Mouse (Mus musculus) embryonic facial prominence, embryonic 13.5 days (tissue): ENCODE results near the gene Sestd1. TPM values are rescaled to one million over a fixed set of nuclear protein-coding genes. Genes with fewer than 3 reads are reported as not detected.

Experiments used
- ATAC-seq: fragments of 200-750 bp; cut with Nextera tagmentation; 2 replicates; pipeline ENCODE4 v1.8.0; 2017; ENCODE audit warnings: low read depth; ENCODE audit not compliant: insufficient number of reproducible peaks, insufficient read depth, low FRiP score, low TSS enrichment
- H3K27ac ChIP-seq: fragments of 300-500 bp; sonication (generic); 2 replicates; pipeline ENCODE4 v1.5.1; 2015; ENCODE audit warnings: moderate library complexity, mild to moderate bottlenecking, inconsistent platforms
- H3K27me3 ChIP-seq: fragments of 300-500 bp; sonication (generic); 2 replicates; pipeline ENCODE4 v1.6.1; 2015; ENCODE audit warnings: mild to moderate bottlenecking, inconsistent platforms
- H3K36me3 ChIP-seq: fragments of 300-500 bp; sonication (generic); 2 replicates; pipeline ENCODE4 v1.6.1; 2015; ENCODE audit warnings: mild to moderate bottlenecking, inconsistent platforms
- H3K4me1 ChIP-seq: fragments of 300-500 bp; sonication (generic); 2 replicates; pipeline ENCODE4 v1.6.1; 2015; ENCODE audit warnings: inconsistent platforms
- H3K4me2 ChIP-seq: fragments of 300-500 bp; sonication (generic); 2 replicates; pipeline ENCODE4 v1.6.1; 2015; ENCODE audit warnings: moderate library complexity, mild to moderate bottlenecking, inconsistent platforms
- H3K4me3 ChIP-seq: fragments of 300-500 bp; sonication (generic); 2 replicates; pipeline ENCODE4 v1.5.1; 2015; ENCODE audit warnings: mild to moderate bottlenecking, inconsistent platforms
- H3K9ac ChIP-seq: fragments of 300-500 bp; sonication (generic); 2 replicates; pipeline ENCODE4 v1.6.1; 2015; ENCODE audit warnings: mild to moderate bottlenecking, inconsistent platforms
- H3K9me3 ChIP-seq: fragments of 300-500 bp; sonication (generic); 2 replicates; pipeline ENCODE4 v1.6.1; 2016; ENCODE audit warnings: inconsistent platforms
- WGBS: fragments of 180-500 bp; shearing (Covaris S2); methylation state at CpG from one replicate; pipeline ENCODE4 v1.1.7; 2015; ENCODE audit warnings: mixed read lengths; 5-methylcytosine and 5-hydroxymethylcytosine counted together
- polyA plus RNA-seq: library from polyadenylated mRNA; unstranded; fragments of >200 nt; fragmentation: Nextera tagmentation; extraction: Ambion mirVana; gene quantifications from 2 replicates; pipeline ENCODE4 v1.2.1, GENCODE M21; 2015

The Sestd1 gene
- polyA plus RNA-seq, 1 experiment from 2014 or later = 13.1 TPM

DNA sequence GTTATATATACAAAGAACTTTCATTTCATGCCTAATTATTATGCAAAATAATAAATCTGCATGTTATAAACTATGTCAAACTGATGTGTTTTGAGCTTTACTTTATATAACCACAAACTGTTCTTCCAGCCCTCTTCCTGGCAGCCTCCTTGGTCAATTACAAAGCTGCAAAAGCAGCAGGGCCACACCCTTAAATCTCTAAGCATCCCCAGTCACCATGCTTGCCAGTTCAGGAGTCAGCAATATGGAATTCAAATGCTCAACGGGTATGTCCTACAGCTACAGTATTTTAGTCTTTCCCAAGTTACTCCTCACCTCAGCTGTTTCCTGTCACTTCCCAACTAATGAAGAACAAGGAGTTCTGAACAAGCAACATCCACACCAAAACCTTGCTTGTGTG lies 10.3 kb downstream of the Sestd1 start:
- Histone ChIP-seq H3K27ac (no peak overlapping the region), H3K9me3 (no peaks in the 10 kb centered on the region), H3K4me3 (no peak overlapping the region), H3K4me2 (no peak overlapping the region), H3K9ac (no peak overlapping the region), H3K36me3 (no peaks in the 10 kb centered on the region), H3K4me1 (peaks cover 40% of the 10 kb centered on the region), H3K27me3 (no peaks in the 10 kb centered on the region)
- WGBS = 73% methylated on average over 1 of the region's 1 CpGs
- ATAC-seq = no peak

DNA sequence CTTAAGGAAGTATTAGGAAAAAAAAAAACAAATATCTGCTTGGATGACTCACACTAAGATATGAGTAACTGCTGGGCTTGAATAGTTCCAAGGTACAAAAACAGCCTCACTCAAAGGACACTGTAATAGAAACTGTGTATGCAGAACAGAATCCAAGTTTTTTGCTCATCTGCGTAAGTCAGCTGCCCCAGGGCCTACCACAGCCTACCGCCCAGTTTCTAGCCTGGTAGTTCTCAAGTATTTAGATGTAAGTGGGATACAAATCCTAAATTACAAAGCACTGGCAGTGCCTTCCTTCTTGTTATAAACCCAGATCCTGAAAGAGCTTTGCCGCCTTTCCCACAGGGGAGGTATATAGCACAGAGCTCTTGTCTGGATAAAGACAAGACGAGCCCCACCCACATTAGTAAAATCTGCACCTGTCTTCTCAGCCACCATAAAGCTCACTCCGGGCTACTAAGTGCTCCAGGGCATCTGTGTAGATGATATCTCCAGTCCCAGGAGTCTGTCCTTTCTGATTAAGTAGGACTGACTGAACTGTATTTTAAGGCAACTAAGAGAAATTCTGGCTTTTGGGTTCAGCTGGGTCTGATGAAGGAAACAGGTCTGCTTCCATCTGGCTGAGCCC lies 11.7 kb downstream of the Sestd1 start:
- Histone ChIP-seq H3K4me1 (peaks cover 51% of the 10 kb centered on the region), H3K27ac (no peak overlapping the region), H3K4me2 (no peak overlapping the region), H3K9me3 (no peaks in the 10 kb centered on the region), H3K4me3 (no peak overlapping the region), H3K36me3 (no peaks in the 10 kb centered on the region), H3K27me3 (no peaks in the 10 kb centered on the region), H3K9ac (no peak overlapping the region)
- ATAC-seq = no peak
- 62% methylated on average over 5 of the region's 5 CpGs for WGBS

GRCm38 (mm10) chr2:77266931-77267330 lies 13.5 kb downstream of the Sestd1 start:
- Histone ChIP-seq H3K4me2 (no peak overlapping the region), H3K9me3 (no peaks in the 10 kb centered on the region), H3K9ac (no peak overlapping the region), H3K4me3 (no peak overlapping the region), H3K27ac (no peak overlapping the region), H3K4me1 (peaks cover 57% of the 10 kb centered on the region), H3K27me3 (no peaks in the 10 kb centered on the region), H3K36me3 (no peaks in the 10 kb centered on the region)
- ATAC-seq = no peak
- 81% methylated on average over 2 of the region's 2 CpGs for WGBS

GRCm38 (mm10) chr2:77266011-77266410 lies 14.4 kb downstream of the Sestd1 start:
- no peak for ATAC-seq
- Histone ChIP-seq H3K27me3 (no peaks in the 10 kb centered on the region), H3K4me1 (peaks cover 54% of the 10 kb centered on the region), H3K4me3 (no peak overlapping the region), H3K27ac (no peak overlapping the region), H3K9me3 (no peaks in the 10 kb centered on the region), H3K36me3 (no peaks in the 10 kb centered on the region), H3K9ac (no peak overlapping the region), H3K4me2 (no peak overlapping the region)
- 76% methylated on average over 3 of the region's 3 CpGs for WGBS

DNA sequence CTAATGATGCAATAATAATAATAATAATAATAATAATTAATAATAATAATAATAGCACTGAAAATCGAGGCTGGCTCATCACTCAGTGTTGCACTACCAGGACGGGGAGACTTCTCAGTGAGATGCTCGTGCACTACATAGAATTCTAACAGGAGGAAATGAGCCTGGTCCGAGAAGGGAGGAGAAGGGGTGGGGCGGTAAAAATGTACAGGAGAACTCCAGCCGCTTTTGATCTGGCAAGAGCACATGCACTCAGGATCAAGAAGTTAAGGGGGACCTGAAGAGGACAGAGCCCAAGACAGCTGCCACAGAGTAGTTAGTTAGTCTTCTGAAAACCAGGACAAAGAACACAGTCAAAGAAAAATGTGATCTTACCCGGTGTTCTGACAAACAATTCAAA lies 15.1 kb downstream of the Sestd1 start:
- no peak overlapping the region for H3K9ac ChIP-seq
- no peak overlapping the region for H3K27ac ChIP-seq
- no peaks in the 10 kb centered on the region for H3K27me3 ChIP-seq
- H3K4me3 ChIP-seq = no peak overlapping the region
- 65% methylated on average over 7 of the region's 7 CpGs for WGBS
- H3K9me3 ChIP-seq = no peaks in the 10 kb centered on the region
- no peak for ATAC-seq
- peaks cover 47% of the 10 kb centered on the region for H3K4me1 ChIP-seq
- no peak overlapping the region for H3K4me2 ChIP-seq
- no peaks in the 10 kb centered on the region for H3K36me3 ChIP-seq

GRCm38 (mm10) chr2:77264550-77264949 lies 15.8 kb downstream of the Sestd1 start:
- ATAC-seq = no peak
- Histone ChIP-seq H3K4me2 (no peak overlapping the region), H3K9me3 (no peaks in the 10 kb centered on the region), H3K4me3 (no peak overlapping the region), H3K9ac (no peak overlapping the region), H3K27ac (no peak overlapping the region), H3K27me3 (no peaks in the 10 kb centered on the region), H3K4me1 (peaks cover 45% of the 10 kb centered on the region), H3K36me3 (no peaks in the 10 kb centered on the region)
- 86% methylated on average over 6 of the region's 6 CpGs for WGBS

GRCm38 (mm10) chr2:77263477-77264435 lies 16.6 kb downstream of the Sestd1 start:
- no peak overlapping the region for H3K4me2 ChIP-seq
- no peak overlapping the region; the same call in 1 of the 2 replicates for H3K27ac ChIP-seq
- H3K4me3 ChIP-seq = no peak overlapping the region
- WGBS = 50% methylated on average over 11 of the region's 11 CpGs
- H3K9ac ChIP-seq = no peak overlapping the region
- no peak for ATAC-seq
- no peaks in the 10 kb centered on the region for H3K27me3 ChIP-seq
- no peaks in the 10 kb centered on the region for H3K36me3 ChIP-seq
- peaks cover 37% of the 10 kb centered on the region for H3K4me1 ChIP-seq
- no peaks in the 10 kb centered on the region for H3K9me3 ChIP-seq

DNA sequence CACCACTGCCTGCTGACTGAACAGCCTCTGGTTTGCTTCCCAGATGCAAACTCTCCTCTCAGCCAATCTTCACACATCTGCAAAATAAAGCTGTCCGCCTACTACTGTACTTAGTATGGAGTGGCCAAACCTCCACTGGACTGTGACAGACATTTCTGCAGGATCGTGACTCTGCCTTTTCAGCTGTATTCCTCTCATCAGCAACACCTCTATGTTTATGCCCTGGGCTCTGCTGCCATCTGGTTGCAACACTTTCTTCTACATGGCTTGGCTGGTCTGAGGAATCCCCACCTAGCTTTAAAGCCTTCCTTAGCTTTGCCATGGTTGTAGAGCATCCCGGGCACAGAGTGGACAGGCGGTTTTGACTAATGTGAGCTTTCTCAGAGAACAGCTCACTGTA lies 20.3 kb downstream of the Sestd1 start:
- 85% methylated on average over 4 of the region's 4 CpGs for WGBS
- no peak overlapping the region for H3K27ac ChIP-seq
- H3K9ac ChIP-seq = no peak overlapping the region
- H3K36me3 ChIP-seq = no peaks in the 10 kb centered on the region
- no peak overlapping the region for H3K4me3 ChIP-seq
- H3K4me1 ChIP-seq = peaks cover 29% of the 10 kb centered on the region
- H3K9me3 ChIP-seq = no peaks in the 10 kb centered on the region
- no peaks in the 10 kb centered on the region for H3K27me3 ChIP-seq
- H3K4me2 ChIP-seq = no peak overlapping the region
- no peak for ATAC-seq

DNA sequence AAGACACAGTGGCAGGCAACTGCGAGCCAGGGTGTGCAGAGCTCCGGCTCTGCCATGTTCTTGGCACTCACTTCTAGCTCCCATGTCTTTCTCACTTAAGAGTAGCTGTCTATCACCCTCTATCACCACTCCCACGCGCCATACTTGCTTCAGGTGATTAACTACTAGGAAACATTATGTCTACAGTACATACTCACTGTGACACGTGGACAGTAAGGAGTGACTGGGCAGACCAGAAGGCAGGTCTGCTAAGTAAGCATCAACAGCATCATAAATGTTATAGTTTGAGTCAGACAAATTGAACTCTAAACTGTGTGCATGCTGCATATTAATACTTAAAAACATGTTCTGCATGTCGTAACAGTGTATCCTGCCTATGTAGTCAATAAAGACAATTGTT lies 27.2 kb downstream of the Sestd1 start:
- Histone ChIP-seq H3K36me3 (no peaks in the 10 kb centered on the region), H3K27ac (no peak overlapping the region), H3K27me3 (no peaks in the 10 kb centered on the region), H3K4me2 (no peak overlapping the region), H3K4me3 (no peak overlapping the region), H3K9me3 (no peaks in the 10 kb centered on the region), H3K4me1 (peaks cover 23% of the 10 kb centered on the region), H3K9ac (no peak overlapping the region)
- ATAC-seq = no peak
- 79% methylated on average over 6 of the region's 6 CpGs for WGBS

DNA sequence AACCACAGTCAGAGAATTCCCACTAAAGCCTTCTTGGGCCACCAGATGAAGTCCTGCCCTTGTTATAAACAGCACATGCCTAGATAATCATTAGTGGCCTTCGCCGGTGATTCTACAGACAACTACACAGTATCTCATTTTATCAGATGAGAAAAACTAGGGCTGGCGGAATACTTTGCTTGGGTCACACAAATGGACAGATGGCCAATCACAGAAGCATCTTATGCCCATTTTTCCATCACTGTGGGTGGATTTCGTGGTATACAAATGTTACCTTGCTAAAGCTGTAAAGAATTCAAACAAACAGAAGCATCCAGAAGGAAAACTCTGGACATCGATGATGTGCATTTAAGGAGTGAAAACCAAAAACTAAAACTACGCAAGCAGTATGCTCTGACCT lies 28.7 kb downstream of the Sestd1 start:
- no peak for ATAC-seq
- Histone ChIP-seq H3K9ac (no peak overlapping the region), H3K27ac (no peak overlapping the region), H3K9me3 (no peaks in the 10 kb centered on the region), H3K27me3 (no peaks in the 10 kb centered on the region), H3K4me2 (no peak overlapping the region), H3K36me3 (no peaks in the 10 kb centered on the region), H3K4me3 (no peak overlapping the region), H3K4me1 (peaks cover 34% of the 10 kb centered on the region)
- WGBS = 96% methylated on average over 6 of the region's 6 CpGs

GRCm38 (mm10) chr2:77249771-77250681 lies 30.4 kb downstream of the Sestd1 start:
- WGBS = 28% methylated on average over 8 of the region's 8 CpGs
- no peak for ATAC-seq

More at GRCm38 (mm10) chr2:77249771-77250681, 30.4 kb downstream of the Sestd1 start:
- Histone ChIP-seq H3K27ac (no peak overlapping the region), H3K4me1 (peaks cover 41% of the 10 kb centered on the region), H3K4me2 (no peak overlapping the region), H3K9me3 (no peaks in the 10 kb centered on the region), H3K9ac (no peak overlapping the region), H3K4me3 (no peak overlapping the region), H3K36me3 (no peaks in the 10 kb centered on the region), H3K27me3 (no peaks in the 10 kb centered on the region)
